Mouse (Mus musculus): ENCODE results near the gene AI661453.

DNA sequence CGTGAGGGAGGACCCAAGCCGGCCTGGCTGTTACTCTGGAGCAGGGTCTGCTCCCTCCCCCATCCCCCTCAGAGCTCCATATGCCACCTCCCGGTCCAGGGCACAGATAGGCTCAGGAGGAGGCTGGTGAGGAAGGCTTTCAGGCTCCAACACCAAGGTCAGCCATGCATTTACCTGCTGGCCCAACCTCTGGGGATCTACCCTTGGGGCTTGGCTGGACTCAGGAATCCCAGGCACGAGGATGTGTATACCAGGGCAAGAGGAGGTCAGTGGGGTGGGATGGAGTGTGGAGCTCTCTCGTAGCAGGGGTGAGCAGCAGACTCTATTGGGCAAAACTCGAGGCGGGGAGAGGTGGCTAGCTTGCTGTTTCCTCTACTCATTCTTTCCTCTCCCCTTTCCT, 16.5 kb downstream of the AI661453 start:
- TF ChIP-seq CTCF (IDR thresholded peaks at IDR 0.05; ENCODE audit: control insufficient read depth, insufficient read depth, low read length), result no peak
- TF ChIP-seq POLR2A (IDR thresholded peaks at IDR 0.05; ENCODE audit: borderline replicate concordance, control insufficient read depth, low read depth, low read length), result no peak
